Mouse (Mus musculus) heart, embryonic 10.5 days (tissue): ENCODE data around the gene Rgs10. TPM values are rescaled to one million over a fixed set of nuclear protein-coding genes. Genes with fewer than 3 reads are reported as not detected.

Experiments used
- DNase-seq: peaks from one replicate; pipeline ENCODE4 v3.0.0-alpha.2; 2017; ENCODE audit warnings: low spot score
- H3K27ac ChIP-seq: fragments of 300-500 bp; sonication (generic); 2 replicates; pipeline ENCODE4 v1.5.1; 2016; ENCODE audit warnings: mild to moderate bottlenecking
- H3K27me3 ChIP-seq: fragments of 300-500 bp; sonication (generic); 2 replicates; pipeline ENCODE4 v1.6.1; 2016; ENCODE audit warnings: mild to moderate bottlenecking; ENCODE audit not compliant: poor library complexity, insufficient read depth, severe bottlenecking
- H3K36me3 ChIP-seq: fragments of 300-500 bp; sonication (generic); 2 replicates; pipeline ENCODE4 v1.6.1; 2016; ENCODE audit warnings: mild to moderate bottlenecking, moderate library complexity
- H3K4me1 ChIP-seq: fragments of 300-500 bp; sonication (generic); 2 replicates; pipeline ENCODE4 v1.6.1; 2016; ENCODE audit warnings: mild to moderate bottlenecking
- H3K4me3 ChIP-seq: fragments of 300-500 bp; sonication (generic); 2 replicates; pipeline ENCODE4 v1.5.1; 2016; ENCODE audit warnings: mild to moderate bottlenecking, moderate library complexity
- H3K9me3 ChIP-seq: fragments of 300-500 bp; sonication (generic); 2 replicates; pipeline ENCODE4 v1.6.1; 2016; ENCODE audit warnings: mild to moderate bottlenecking, moderate library complexity
- WGBS: fragments of 180-500 bp; shearing (Covaris S2); methylation state at CpG from one replicate; pipeline ENCODE4 v1.1.7; 2016; 5-methylcytosine and 5-hydroxymethylcytosine counted together
- polyA plus RNA-seq: library from polyadenylated mRNA; unstranded; fragments of >200 nt; fragmentation: Nextera tagmentation; extraction: Ambion mirVana; gene quantifications from 2 replicates; pipeline ENCODE4 v1.2.1, GENCODE M21; 2016

The Rgs10 gene
- polyA plus RNA-seq, 1 experiment from 2014 or later, result 19.3 TPM

- Histone ChIP-seq H3K27ac (no peak overlapping the region), H3K4me1 (peaks cover 24% of the 10 kb centered on the region), H3K4me3 (no peak overlapping the region), H3K36me3 (no peaks in the 10 kb centered on the region), H3K9me3 (no peaks in the 10 kb centered on the region), H3K27me3 (no peaks in the 10 kb centered on the region)
- DNase-seq, result no peak
- 80% methylated on average over 10 of the region's 10 CpGs for WGBS
Measured at GRCm38 (mm10) chr7:128363806-128364205, 54.8 kb downstream of the Rgs10 start.

GRCm38 (mm10) chr7:128362916-128363315, 55.6 kb downstream of the Rgs10 start:
- no peaks in the 10 kb centered on the region for H3K36me3 ChIP-seq
- peak overlapping the region; percentile 29; the same call in 1 of the 2 replicates for H3K27ac ChIP-seq
- H3K27me3 ChIP-seq, result no peaks in the 10 kb centered on the region
- H3K4me1 ChIP-seq, result peaks cover 24% of the 10 kb centered on the region
- H3K4me3 ChIP-seq, result no peak overlapping the region
- no peak for DNase-seq
- H3K9me3 ChIP-seq, result no peaks in the 10 kb centered on the region
- WGBS, result 53% methylated on average over 4 of the region's 4 CpGs

- peaks cover 23% of the 10 kb centered on the region for H3K4me1 ChIP-seq
- H3K27me3 ChIP-seq, result no peaks in the 10 kb centered on the region
- no peak overlapping the region for H3K27ac ChIP-seq
- no peaks in the 10 kb centered on the region for H3K9me3 ChIP-seq
- DNase-seq, result peak; percentile 57
- H3K36me3 ChIP-seq, result no peaks in the 10 kb centered on the region
- WGBS, result 82% methylated on average over 9 of the region's 9 CpGs
- no peak overlapping the region for H3K4me3 ChIP-seq
Measured at GRCm38 (mm10) chr7:128359741-128360140, 58.8 kb downstream of the Rgs10 start.

- Histone ChIP-seq H3K4me3 (no peak overlapping the region), H3K27me3 (no peaks in the 10 kb centered on the region), H3K27ac (no peak overlapping the region; the same call in 1 of the 2 replicates), H3K4me1 (peaks cover 23% of the 10 kb centered on the region), H3K9me3 (no peaks in the 10 kb centered on the region), H3K36me3 (no peaks in the 10 kb centered on the region)
- peak; percentile 58 for DNase-seq
- WGBS, result 65% methylated on average over 7 of the region's 7 CpGs
Measured at GRCm38 (mm10) chr7:128359164-128359563, 59.4 kb downstream of the Rgs10 start.

- no peaks in the 10 kb centered on the region for H3K36me3 ChIP-seq
- H3K27ac ChIP-seq, result no peak overlapping the region
- no peaks in the 10 kb centered on the region for H3K27me3 ChIP-seq
- no peak overlapping the region for H3K4me3 ChIP-seq
- DNase-seq, result peak; percentile 61
- no peaks in the 10 kb centered on the region for H3K9me3 ChIP-seq
- WGBS, result 81% methylated on average over 9 of the region's 9 CpGs
- peaks cover 23% of the 10 kb centered on the region for H3K4me1 ChIP-seq
Measured at GRCm38 (mm10) chr7:128358741-128359140, 59.8 kb downstream of the Rgs10 start.

GRCm38 (mm10) chr7:128356868-128357755, 61.4 kb downstream of the Rgs10 start:
- H3K4me3 ChIP-seq, result no peak overlapping the region
- H3K9me3 ChIP-seq, result no peaks in the 10 kb centered on the region
- no peaks in the 10 kb centered on the region for H3K27me3 ChIP-seq
- H3K4me1 ChIP-seq, result peaks cover 13% of the 10 kb centered on the region
- peak; percentile 73 for DNase-seq
- WGBS, result 68% methylated on average over 9 of the region's 9 CpGs
- H3K27ac ChIP-seq, result no peak overlapping the region
- H3K36me3 ChIP-seq, result no peaks in the 10 kb centered on the region

GRCm38 (mm10) chr7:128355463-128355862, 63.1 kb downstream of the Rgs10 start:
- no peaks in the 10 kb centered on the region for H3K36me3 ChIP-seq
- H3K4me1 ChIP-seq, result peaks cover 9% of the 10 kb centered on the region
- H3K4me3 ChIP-seq, result no peak overlapping the region
- no peaks in the 10 kb centered on the region for H3K27me3 ChIP-seq
- H3K27ac ChIP-seq, result no peak overlapping the region
- no peaks in the 10 kb centered on the region for H3K9me3 ChIP-seq
- WGBS, result 79% methylated on average over 5 of the region's 5 CpGs
- peak; percentile 56 for DNase-seq

GRCm38 (mm10) chr7:128352721-128353120, 65.8 kb downstream of the Rgs10 start:
- H3K9me3 ChIP-seq, result no peaks in the 10 kb centered on the region
- H3K36me3 ChIP-seq, result no peaks in the 10 kb centered on the region
- DNase-seq, result peak; percentile 54
- H3K4me3 ChIP-seq, result no peak overlapping the region
- 64% methylated on average over 3 of the region's 3 CpGs for WGBS
- H3K27ac ChIP-seq, result no peak overlapping the region
- peaks cover 13% of the 10 kb centered on the region for H3K4me1 ChIP-seq
- no peaks in the 10 kb centered on the region for H3K27me3 ChIP-seq

GRCm38 (mm10) chr7:128351176-128351575, 67.4 kb downstream of the Rgs10 start:
- Histone ChIP-seq H3K9me3 (no peaks in the 10 kb centered on the region), H3K36me3 (no peaks in the 10 kb centered on the region), H3K27me3 (no peaks in the 10 kb centered on the region), H3K27ac (no peak overlapping the region), H3K4me3 (no peak overlapping the region), H3K4me1 (peaks cover 11% of the 10 kb centered on the region; the same call in 1 of the 2 replicates)
- 82% methylated on average over 3 of the region's 5 CpGs for WGBS
- DNase-seq, result no peak

GRCm38 (mm10) chr7:128350316-128350715, 68.2 kb downstream of the Rgs10 start:
- no peaks in the 10 kb centered on the region for H3K36me3 ChIP-seq
- no peaks in the 10 kb centered on the region for H3K27me3 ChIP-seq
- H3K27ac ChIP-seq, result no peak overlapping the region
- no peaks in the 10 kb centered on the region for H3K9me3 ChIP-seq
- no peak overlapping the region for H3K4me3 ChIP-seq
- DNase-seq, result peak; percentile 64
- WGBS, result 67% methylated on average over 7 of the region's 7 CpGs
- peaks cover 11% of the 10 kb centered on the region; the same call in 1 of the 2 replicates for H3K4me1 ChIP-seq

GRCm38 (mm10) chr7:128349751-128350150, 68.8 kb downstream of the Rgs10 start:
- peak; percentile 45 for DNase-seq
- no peak overlapping the region for H3K4me3 ChIP-seq
- no peak overlapping the region for H3K27ac ChIP-seq
- H3K9me3 ChIP-seq, result no peaks in the 10 kb centered on the region
- 70% methylated on average over 4 of the region's 4 CpGs for WGBS
- no peaks in the 10 kb centered on the region for H3K27me3 ChIP-seq
- no peaks in the 10 kb centered on the region for H3K36me3 ChIP-seq
- peaks cover 11% of the 10 kb centered on the region; the same call in 1 of the 2 replicates for H3K4me1 ChIP-seq

GRCm38 (mm10) chr7:128348608-128349007, 70.0 kb downstream of the Rgs10 start:
- no peaks in the 10 kb centered on the region for H3K9me3 ChIP-seq
- peak; percentile 72 for DNase-seq
- H3K27ac ChIP-seq, result no peak overlapping the region
- H3K4me1 ChIP-seq, result peaks cover 11% of the 10 kb centered on the region; the same call in 1 of the 2 replicates
- H3K36me3 ChIP-seq, result no peaks in the 10 kb centered on the region
- H3K27me3 ChIP-seq, result no peaks in the 10 kb centered on the region
- no peak overlapping the region for H3K4me3 ChIP-seq
- 37% methylated on average over 1 of the region's 1 CpGs for WGBS

GRCm38 (mm10) chr7:128346991-128347390, 71.6 kb downstream of the Rgs10 start:
- H3K27ac ChIP-seq, result no peak overlapping the region
- 67% methylated on average over 8 of the region's 8 CpGs for WGBS
- H3K4me3 ChIP-seq, result no peak overlapping the region
- DNase-seq, result peak; percentile 70
- H3K9me3 ChIP-seq, result no peaks in the 10 kb centered on the region
- peaks cover 11% of the 10 kb centered on the region; the same call in 1 of the 2 replicates for H3K4me1 ChIP-seq
- no peaks in the 10 kb centered on the region for H3K36me3 ChIP-seq
- H3K27me3 ChIP-seq, result no peaks in the 10 kb centered on the region
